Mouse (Mus musculus) cerebellum, adult 8-10 months (tissue): Measurements from ENCODE around the gene Zdhhc5.

Source experiments
- DNase-seq: peaks from one replicate; pipeline ENCODE4 v3.0.0; 2022

The Zdhhc5 gene

DNA sequence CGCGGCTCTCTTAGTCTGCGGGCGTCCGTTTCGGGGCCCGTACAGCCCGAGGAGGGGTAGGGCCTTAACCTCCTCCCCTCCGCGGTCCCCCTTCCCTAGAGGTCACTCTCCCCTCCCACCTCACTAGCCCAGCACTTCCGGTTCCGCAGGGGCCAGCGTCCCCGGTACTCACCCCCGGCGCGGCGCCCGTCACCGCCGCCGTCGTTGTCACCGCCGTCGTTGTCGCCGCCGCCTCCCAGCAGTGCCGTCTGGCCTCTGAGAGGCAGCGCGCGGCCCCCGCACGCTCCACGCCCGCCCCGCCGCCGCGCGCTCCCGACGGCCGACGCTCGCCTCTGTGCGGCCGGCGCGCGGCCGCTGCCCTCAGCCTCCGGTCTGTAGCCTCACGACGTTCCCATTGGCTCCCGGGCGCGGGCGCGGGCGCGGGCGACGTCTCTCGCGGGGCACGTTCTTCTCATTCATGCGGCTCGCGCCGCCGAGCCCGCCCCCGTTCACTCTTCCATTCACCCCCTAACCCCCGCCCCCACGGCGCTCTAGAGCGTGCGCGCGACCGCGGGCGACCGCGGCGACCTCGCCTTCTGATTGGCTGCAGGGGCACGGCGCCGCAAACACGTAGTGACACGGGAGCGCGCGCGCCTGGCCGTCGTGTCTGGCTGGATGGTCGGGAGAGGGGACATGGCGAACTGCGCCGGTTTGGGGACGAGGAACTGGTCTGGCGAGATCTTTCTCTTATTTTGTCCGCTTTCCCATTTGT is at the start of gene Zdhhc5:
Gene Zdhhc5 (minus strand): TSS at position 370 of the 751 bp plus-strand sequence.
- peak; percentile 99 for DNase-seq

DNA sequence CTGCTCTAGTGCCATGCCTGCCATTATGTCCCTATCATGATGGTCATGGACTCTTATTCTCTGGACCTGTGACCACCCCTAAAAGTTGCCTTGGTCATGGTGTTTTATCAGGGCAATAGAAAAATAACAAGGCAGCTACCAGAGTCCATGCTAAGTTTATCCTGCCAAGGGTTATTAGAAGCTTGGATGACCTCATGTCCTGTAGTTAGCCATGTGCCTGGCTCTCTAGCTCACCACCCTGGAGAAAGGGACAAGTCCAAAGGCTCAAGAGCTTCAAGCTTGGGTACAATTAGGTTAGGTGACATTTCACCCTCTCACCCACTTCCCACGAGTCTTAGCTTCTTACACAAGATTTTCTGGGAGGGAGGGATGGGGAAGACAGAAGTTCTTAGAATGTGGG is 47.8 kb upstream of the Zdhhc5 start:
- no peak for DNase-seq

DNA sequence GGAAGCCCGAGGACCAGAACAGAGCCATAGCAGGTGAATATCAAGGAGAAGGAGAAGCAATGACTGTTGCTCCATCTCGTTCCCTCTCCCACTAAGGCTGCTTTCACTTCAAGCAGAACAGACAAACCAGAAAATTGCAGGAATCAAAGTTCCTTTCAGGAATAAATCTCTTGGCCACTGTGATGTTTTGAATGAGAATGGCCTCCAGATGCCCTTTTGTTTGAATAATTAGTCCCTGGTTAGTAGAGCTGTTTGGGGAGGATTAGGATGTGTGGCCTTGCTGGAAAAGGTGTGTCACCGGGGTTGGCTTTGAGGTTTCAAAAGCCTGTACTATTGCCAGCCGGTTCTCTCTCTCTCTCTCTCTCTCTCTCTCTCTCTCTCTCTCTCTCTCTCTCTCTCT is 47.3 kb upstream of the Zdhhc5 start:
- DNase-seq, result no peak

DNA sequence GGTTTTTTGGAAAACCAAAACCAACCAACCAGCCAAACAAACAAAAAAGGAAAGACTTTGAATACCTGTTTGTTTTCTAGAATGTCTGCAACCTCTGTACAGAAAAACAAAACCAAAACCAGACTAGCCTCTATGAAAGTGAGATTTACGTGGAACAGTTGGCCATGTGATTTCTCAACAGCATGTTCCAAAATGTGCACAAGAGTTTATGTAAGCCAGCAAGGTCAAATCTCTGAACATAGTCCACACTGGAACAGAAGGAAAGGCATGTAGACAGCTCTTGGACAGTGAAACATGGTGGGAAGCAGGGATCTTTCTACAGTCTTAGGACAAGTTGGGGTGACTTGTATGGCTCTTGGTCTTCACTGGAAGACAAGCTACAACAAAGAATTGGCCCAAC is 46.9 kb upstream of the Zdhhc5 start:
- no peak for DNase-seq

DNA sequence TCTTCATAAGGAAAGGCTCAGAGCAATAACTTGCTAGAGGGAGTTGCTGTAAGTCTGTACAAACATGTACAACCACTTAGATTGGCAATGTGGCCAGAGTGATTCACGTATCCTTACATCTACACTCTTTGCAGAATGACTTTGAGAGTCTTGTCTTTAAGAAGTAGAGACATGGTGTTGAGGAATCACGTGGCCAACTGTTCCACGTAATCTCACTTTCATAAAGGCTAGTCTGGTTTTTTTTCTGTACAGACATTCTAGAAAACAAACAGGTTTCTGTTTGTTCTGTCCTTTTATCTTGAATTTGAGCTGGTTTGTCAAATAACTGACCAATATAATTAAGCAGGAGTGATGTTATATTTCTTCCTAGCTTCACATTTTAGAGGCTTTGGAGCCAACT is 46.3 kb upstream of the Zdhhc5 start:
- DNase-seq, result no peak

DNA sequence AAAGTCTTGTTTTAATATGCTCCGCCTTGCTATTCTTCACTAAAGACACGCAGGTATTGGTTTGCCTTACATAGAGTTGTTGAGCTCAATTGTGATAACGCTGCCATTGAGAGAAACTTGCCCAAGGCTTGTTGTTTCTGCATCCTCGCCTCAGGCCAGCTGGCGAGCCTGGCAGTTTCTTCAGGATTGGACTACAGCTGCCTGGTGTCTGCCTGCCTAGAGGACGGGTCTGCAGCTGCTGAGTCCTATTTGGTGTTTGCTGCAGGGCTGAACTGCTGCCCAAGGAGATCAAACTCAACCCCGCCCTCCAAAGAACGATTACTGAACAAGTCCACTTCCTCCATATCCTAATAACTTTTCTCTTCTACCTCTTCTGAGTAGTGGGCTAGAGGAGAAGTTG is 45.8 kb upstream of the Zdhhc5 start:
- no peak for DNase-seq

DNA sequence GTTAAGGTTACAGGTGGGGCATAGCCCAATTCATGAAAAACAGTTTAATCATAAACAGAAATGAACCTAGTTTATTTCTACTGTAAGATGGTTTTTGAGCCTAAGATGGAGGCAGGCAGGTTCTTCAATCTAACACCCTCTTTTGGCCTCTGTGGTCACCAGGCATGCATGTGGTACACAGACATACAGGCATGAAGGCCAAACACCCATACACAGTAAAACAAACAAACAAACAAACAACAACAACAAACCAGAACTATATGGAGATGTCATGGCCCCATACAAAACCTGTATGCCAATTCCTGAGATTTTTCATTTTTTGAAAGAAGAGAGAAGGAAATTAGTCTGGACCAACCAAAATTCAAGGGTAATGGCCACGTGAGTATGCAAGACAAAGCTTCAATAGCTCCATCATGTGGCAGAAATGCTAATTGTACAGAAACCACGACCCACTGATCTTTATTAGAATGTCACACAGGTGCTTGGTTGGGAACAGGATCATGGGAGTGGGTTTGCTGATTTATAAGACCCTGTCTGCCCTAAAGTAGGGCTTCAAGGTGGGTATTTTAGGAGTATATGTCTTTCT is 43.7 kb upstream of the Zdhhc5 start:
- peak; percentile 61 for DNase-seq

DNA sequence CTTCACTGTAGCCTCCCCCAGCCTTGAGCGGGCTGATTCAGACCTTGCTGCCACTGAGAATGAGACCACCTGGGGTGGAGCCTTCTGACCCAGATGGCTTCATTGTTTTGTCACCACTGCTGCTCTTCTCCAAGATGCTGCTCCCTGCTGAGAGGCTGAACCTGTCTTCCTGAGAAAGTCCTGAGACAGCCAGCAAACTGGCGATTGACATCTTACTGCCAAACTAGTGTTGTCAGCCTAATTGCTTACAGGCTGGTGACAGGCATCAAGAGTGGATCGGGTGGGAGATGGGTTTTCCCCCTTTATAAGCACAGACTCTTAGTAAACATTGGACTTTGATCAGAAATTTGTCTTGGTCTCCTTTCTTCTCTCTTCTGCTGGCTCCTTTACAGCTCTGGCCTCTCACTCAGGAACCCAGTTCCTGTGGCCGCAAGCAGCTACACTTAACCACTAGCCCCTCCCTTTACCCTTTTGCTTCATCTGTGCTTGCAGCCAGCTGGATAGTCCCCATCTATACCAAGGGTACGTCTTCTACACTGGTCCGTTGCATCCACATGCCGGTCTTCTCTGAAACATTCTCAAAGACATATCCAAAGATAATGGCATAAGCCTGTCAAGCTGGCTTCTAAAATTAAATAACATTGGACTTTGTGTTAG is 42.2 kb upstream of the Zdhhc5 start:
- DNase-seq, result no peak

DNA sequence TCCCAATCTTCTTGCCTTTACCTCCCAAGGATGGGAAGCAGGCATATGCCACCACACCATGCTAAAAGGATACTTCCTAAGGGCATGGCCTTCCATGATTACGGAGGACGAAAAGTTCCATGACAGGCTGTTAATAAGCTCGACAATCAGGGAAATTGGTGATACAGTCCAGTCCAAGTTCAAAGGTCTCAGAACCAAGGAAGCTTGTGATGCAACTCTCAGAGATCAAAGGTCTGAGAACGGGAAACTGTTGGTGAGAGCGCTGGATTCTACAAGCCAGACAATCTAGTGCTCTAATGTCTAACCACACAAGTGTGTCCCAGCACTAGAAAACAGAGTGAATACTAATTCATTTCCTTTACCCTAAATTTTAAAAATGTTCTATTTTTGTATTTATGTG is 41.3 kb upstream of the Zdhhc5 start:
- no peak for DNase-seq

DNA sequence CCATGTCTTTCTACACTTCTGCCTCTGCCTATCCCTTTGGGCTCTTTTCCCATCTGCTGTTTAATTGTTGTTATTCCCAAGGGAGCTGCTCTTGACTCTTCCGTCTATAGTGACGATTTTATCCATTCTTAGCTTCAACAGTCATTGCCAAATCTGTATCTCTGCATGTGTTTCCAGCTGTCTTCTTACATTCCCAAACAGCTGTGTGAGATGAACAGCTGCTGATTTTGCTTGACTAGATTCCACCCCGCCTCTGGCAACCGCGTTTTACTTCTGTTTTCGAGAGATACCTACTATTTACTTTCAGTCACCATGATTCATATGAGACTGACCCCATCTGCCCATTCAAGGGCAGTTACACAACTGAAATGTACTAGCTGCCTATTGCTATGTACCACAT is 35.1 kb upstream of the Zdhhc5 start:
- DNase-seq, result no peak

DNA sequence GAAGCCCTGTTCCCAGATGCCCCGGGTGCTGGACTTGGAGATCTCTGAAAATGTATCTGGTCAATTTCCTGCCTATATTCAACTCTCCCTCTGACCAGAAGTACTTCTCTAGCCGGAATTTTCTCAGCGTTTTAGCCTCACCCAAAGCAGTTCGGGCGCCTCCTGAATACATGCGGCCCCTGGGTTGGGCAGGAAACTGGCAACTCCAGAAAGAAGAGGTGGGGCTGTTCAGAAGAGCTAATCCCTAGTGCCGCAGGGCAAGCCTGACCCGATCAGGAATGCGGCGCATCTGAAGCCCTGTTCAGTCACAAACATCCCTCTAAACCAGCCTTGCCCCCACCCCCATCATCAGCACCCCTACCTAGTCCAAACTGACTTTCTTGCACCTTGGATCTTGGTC is 29.1 kb upstream of the Zdhhc5 start:
- peak; percentile 33 for DNase-seq

DNA sequence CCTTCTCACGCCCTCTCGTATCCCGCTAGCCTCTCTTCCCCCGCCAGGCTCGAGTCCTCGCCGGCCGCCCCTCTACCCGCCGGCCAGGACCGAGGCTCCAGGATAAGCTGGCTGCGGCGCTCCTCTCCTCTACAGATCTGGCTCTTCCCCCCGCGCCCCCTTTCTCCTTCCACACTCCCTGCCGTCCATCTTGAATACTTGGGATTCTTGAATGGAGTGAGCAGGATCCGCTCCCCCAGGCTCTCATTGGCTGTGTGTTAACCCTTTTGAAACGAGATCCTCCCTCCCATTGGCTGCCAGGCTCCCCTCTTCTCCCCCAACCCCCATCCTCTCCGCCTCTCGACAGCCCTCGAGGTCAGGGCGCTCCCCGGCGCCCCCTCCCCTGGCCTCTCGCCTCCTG is 28.6 kb upstream of the Zdhhc5 start, which contains the start of gene Gm19426:
Gene Gm19426 (minus strand): TSS at position 95 of the 400 bp plus-strand sequence.
- DNase-seq, result peak; percentile 67

DNA sequence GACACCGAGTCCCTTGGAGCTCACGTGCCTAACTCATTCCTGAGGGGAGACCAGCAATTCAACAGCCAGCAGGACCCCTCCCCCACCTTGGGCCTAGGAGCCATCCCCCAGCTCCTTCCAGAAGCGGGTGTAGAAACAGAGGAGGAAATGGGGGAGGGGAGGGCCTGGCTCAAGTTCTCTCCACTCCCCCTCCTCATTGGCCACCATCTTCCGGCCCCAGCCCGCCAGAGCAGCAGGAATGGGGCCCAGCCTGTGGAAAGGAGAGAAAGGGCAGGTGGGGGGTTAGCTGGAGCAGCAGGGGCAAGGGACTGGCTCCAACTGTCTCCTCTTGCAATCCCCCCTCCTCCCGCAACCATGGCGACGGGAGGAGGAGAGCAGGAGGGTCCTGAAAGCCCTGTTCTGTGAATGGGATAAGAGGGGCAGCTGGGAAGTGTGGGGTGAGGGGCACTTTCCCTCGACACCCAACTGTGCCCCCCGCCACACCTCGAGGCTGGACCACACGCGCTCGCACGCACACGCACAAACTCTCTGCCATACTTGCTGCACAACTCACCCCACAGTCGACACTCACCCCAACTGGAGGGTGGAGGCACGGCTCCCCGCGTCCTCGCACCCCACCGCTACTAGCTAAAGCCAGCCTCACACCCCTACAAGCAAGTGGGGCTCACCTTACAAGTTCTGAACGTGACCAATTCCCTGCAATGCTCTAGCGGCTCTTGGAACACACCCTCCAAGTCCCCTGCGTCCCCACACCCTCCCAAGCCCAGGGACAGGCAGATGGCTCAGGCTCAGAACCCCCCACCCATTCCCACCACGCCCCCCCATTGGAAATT is 27.7 kb upstream of the Zdhhc5 start:
- DNase-seq, result peak; percentile 31

DNA sequence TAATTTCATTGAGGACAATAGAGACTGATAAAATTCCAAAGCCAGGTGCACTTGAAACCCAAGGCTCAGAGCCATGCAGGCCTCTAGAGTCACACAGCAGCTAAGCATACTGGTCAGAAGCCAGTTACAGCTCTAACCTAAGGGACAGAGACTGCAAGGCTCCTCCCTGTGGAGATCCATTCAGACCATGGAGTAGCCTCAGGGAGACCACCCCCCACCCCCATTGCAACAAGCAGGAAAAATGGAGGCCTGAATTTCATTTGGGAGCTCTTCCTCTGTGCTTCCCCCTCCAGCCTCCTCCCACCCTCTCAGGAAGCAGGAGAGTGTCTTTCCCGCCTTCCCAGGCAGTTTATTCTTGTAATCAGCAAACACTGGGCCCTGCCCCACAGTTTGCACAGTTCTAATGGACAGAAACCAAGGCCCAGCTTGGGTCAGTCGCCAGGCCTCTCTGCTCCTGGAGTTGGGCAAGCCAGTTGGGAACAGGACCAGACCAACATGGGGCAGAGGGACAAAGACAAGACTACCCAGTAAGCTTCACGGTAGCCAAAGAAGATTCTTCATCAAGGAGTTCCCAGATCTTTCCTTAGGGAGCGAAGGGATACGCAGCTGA is 27.0 kb upstream of the Zdhhc5 start:
- no peak for DNase-seq

DNA sequence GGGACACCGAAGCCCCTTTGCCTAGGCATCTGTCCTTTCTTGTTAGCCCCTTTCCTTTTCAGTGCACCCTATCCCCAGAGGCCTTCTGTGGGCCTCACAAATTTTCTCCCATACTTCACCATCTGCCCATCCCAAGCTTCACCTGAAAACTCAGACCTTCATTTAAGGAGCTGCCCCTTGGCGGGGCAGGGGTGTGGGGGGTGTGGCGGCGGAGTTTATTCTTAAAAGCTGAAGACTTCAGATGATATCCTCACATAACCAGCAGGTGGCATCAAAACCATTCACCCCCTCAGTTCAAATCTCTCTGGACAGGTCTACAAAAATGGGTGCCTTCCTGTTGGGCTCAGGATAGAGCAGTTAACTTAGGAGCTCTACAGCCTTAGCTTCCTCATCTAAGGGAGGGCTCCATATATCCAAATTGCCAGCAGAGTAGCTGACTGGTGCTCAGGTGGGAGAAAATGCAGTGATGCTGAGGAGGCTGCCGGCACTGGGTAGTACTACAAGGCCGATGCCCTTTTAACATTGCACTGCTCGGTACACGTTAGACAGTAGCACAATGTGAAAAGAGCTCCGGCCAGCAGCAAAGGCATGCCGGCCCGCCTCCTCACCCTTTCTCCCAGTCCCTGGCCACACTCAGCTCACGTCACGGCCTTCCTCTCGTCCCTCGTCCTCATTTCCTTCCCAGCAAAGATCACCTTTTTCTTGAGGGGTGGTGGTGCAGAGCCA is 25.8 kb upstream of the Zdhhc5 start:
- no peak for DNase-seq

DNA sequence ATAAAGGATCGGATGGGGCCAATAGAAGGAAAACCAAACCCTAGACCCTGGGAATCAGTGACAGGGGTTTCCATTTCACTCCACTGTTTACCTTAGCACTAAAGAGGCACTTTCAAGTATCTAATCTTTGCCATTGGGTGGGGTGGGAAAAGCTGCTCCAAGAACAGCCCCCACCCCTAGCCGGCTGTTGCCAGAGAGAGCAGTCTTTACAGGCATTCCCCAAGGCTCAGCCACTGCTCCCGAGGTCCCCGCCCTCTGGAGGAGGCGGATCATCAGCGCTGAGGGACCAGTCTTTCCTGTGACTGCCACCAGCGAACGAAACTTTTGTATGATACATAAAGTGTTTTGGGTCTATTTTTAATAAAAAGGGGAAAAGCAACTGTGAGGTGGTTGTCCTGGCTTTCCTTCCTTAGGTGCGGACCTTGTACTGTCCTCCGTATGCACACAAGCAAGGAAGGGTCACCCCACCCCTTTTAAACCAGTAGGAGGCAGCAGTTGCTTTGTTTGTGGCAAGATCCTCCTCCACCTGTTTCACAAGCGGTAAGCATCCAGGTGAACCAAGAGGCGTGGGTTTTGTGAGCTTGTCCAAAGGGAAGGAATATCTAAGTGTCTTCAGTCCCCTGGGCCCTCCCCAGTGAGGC is 23.4 kb upstream of the Zdhhc5 start:
- DNase-seq, result no peak

DNA sequence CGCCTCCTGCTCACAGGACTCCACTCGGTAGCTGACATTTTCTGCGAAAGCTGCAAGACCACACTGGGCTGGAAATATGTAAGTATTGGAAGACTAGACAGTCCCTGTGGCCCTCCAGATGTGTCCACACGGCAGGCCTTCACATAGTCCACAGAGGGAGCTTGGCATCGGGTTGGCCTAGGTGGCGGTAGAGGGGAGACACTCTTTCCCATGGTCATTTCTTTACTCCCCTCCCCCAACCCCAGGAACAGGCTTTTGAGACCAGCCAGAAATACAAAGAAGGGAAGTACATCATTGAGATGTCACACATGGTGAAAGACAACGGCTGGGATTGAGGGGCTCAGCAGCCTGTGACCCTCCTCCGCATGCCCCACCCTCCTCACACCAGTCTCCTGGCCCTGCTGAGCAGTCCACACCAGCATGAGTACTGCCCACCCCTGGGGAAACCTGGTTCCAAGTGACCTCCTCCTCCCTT is 22.5 kb upstream of the Zdhhc5 start:
- no peak for DNase-seq

DNA sequence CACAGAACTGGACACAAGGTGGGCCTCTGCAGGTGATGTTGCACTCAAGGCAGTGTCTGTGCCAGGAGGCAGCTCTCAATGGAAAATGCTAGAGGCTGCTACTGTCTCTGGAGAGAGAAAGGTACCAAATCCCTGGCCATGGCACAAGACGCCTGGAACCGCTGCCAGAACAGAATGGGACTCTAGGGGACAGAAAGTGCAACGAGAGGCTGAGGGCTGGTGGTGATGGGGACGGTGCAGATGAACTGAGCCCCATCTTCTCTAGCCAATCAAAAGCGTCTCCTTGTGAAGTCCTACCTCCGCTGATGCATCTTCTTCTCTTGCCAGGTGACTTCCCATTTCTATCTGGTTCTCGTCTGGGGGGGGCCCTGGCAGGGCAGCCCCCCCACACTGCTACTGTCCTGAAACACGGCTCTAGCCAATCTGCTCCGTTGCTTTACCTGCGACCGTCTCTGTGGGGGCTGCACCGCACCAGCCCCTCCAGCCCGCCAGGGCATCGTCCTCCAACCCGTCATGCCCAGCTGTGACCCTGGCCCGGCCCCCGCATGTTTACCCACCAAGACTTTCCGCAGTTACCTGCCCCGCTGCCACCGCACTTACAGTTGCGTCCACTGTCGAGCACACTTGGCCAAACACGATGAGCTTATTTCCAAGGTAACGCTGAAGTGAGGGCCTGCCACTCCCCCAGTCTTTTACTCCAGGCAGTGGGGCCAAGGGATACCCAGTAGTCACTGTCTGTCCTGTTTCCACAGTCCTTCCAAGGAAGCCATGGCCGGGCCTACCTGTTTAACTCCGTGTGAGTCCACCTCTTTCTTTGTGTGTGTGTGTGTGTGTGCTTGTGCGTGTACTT is 21.6 kb upstream of the Zdhhc5 start:
- peak; percentile 30 for DNase-seq

DNA sequence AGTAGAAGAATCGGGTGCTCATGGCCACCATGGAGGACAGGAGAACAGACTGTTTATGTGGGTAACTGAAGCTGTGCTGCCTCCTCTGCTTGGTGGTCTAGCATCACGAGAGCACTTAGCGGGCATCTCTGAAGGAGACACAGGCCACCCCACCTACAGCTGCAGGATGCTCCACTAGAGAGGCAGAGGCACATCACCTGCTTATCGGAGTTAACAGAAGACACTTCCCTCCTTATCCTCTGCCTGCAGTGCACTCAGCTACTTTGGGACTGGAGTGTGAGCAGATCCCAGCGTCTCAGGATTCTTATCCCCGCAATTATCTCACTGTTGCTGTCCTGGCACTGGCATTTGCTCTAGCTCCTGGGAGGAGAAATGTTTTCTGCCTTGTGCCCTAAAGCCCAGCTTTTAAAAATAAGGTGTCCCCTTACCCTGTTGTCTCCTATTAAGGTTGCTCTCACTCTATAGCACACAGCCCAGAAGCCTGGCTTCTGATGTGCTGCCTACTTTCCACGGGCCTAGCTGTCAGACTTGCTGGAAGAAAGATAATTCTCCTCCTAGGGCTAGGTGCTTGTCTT is 20.5 kb upstream of the Zdhhc5 start:
- no peak for DNase-seq

DNA sequence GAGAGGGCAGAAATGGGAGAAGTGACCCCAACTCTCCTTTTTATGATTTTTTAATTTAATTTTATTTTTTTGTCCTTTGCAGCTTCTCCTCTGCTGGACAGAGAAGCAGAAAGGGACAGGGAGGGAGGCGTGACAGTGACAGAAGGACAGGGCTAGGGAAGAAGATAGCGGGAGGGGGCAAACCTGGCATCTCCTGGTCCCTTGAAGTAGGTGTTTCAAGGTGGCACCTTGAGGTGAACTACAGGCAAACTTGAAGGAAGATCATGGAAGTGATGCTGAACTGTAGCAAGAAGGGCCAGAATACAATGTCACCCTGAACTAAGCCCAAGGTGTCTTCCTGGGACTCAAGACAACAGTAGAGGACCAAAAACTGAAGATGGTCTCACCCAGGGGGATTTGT is 19.9 kb upstream of the Zdhhc5 start:
- no peak for DNase-seq
